Mouse (Mus musculus): ENCODE measurements around the gene Clpx.
"Not testable (repeated sequence)": the region's sequence is repeated elsewhere in the genome, so short reads cannot be mapped to it uniquely, and the experiment has no call there.

The Clpx gene

GRCm38 (mm10) chr9:65293119-65293518 lies 941 bp upstream of the Clpx start:
- DNase-seq, result no peak

GRCm38 (mm10) chr9:65293580-65293972 lies 484 bp upstream of the Clpx start:
- no peak for DNase-seq

- DNase-seq, result peak; percentile 12
Observed at GRCm38 (mm10) chr9:65294716-65295378, 787 bp downstream of the Clpx start.

GRCm38 (mm10) chr9:65297056-65297455 lies 3.0 kb downstream of the Clpx start:
- DNase-seq, result no peak

- DNase-seq, result no peak
Observed at GRCm38 (mm10) chr9:65298761-65299160, 4.7 kb downstream of the Clpx start.

GRCm38 (mm10) chr9:65299650-65300049 lies 5.6 kb downstream of the Clpx start:
- DNase-seq, result no peak

- DNase-seq, result no peak
Observed at GRCm38 (mm10) chr9:65302327-65302983, 8.4 kb downstream of the Clpx start.

- no peak for DNase-seq
Observed at GRCm38 (mm10) chr9:65303586-65303985, 9.5 kb downstream of the Clpx start.

- no peak for DNase-seq
Observed at GRCm38 (mm10) chr9:65304300-65304699, 10.2 kb downstream of the Clpx start.

GRCm38 (mm10) chr9:65306672-65307071 lies 12.6 kb downstream of the Clpx start:
- DNase-seq, result no peak

- DNase-seq, result no peak
Observed at GRCm38 (mm10) chr9:65308011-65308410, 14.0 kb downstream of the Clpx start.

- DNase-seq, result no peak
Observed at GRCm38 (mm10) chr9:65312669-65313357, 18.8 kb downstream of the Clpx start.

- no peak for DNase-seq
Observed at GRCm38 (mm10) chr9:65313846-65314245, 19.8 kb downstream of the Clpx start.

- DNase-seq, result no peak
Observed at GRCm38 (mm10) chr9:65322255-65322900, 28.3 kb downstream of the Clpx start.

- no peak for DNase-seq
Observed at GRCm38 (mm10) chr9:65325971-65326370, 31.9 kb downstream of the Clpx start.

GRCm38 (mm10) chr9:65327371-65327770 lies 33.3 kb downstream of the Clpx start:
- no peak for DNase-seq

GRCm38 (mm10) chr9:65333958-65334357 lies 39.9 kb downstream of the Clpx start:
- no peak for DNase-seq

GRCm38 (mm10) chr9:65339146-65339545 lies 45.1 kb downstream of the Clpx start:
- DNase-seq, result no peak

GRCm38 (mm10) chr9:65340414-65340813 lies 46.4 kb downstream of the Clpx start:
- no peak for DNase-seq

- DNase-seq, result not testable (repeated sequence)
Observed at GRCm38 (mm10) chr9:65345439-65345838, 51.4 kb downstream of the Clpx start.

GRCm38 (mm10) chr9:65345854-65346475 lies 51.9 kb downstream of the Clpx start, which contains the start of gene Pdcd7:
TSS of gene Pdcd7 (plus strand) at chr9:65346104.
- peak; percentile 97 for DNase-seq

- peak; percentile 24 for DNase-seq
Observed at GRCm38 (mm10) chr9:65346476-65347111, 52.5 kb downstream of the Clpx start.
